Mouse (Mus musculus) mouse embryonic stem cell (cell line): Measurements from ENCODE around the gene Ksr1.

Source experiments
- in situ Hi-C, 2 experiments: fragments of 300-500 bp; cut with MboI; formaldehyde crosslinking; loops; 1 replicate in 1 of 2; 3 replicates in 1 of 2; pipeline ENCODE4 v1.14.3; 2019 to 2020; ENCODE audit warnings: low sequenced_read_pairs in 2 of 2, low pct_unique_long_range_greater_than_20kb in 1 of 2, mixed read lengths in 1 of 2; ENCODE audit not compliant: unreplicated experiment in 1 of 2

Gene Ksr1

GRCm38 (mm10) chr11:79058610-79059009 is 87.6 kb downstream of the Ksr1 start:
- in situ Hi-C loops, result no loop called here

DNA sequence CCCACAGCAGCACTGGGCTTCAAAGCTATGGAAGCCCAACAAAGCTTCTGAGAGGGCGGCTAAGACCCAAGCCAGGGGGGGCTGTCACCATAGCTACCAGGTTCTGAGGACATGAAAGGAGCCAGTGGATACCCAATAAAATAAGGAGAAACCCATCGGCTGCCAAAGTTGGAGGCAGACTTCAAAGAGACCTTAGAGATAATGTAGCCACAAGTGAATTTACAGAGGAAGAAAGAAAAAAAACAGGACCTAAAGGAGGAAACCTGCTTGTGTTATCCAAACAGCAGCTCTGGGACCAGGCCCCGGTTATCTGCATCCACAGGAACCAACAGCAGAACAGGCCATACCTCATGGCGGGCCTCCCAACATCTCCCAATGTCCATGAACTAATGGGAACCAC is 88.4 kb downstream of the Ksr1 start:
- in situ Hi-C loops, result no loop called here

- in situ Hi-C loops, result no loop called here
These were observed 89.3 kb downstream of the Ksr1 start for GRCm38 (mm10) chr11:79056891-79057290.

DNA sequence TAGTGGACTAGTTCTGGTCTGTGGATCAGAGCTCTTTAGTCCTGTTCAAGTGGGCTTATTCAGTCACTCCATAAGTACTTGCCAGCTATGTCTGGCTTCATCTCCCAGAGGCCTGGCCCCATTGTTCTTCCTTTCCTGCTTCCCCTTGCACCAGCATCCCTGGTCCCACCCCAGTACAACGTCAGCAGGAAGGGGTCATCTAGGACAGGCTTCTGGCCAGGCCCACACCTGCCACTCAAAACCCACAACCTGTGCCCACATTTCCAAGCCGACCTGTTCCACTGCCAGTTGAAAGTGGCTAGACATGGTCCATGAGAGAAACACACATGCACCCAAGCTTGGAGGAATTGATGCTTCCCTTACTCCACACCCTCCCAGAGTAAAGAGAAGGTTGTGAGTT is 90.2 kb downstream of the Ksr1 start:
- in situ Hi-C loops, result no loop called here

- in situ Hi-C loops, result no loop called here
These were observed 91.0 kb downstream of the Ksr1 start for GRCm38 (mm10) chr11:79055161-79055560.

GRCm38 (mm10) chr11:79054161-79055152 is 91.8 kb downstream of the Ksr1 start:
- in situ Hi-C loops, result no loop called here

GRCm38 (mm10) chr11:79053437-79053836 is 92.8 kb downstream of the Ksr1 start:
- in situ Hi-C loops, result no loop called here

GRCm38 (mm10) chr11:79052769-79053168 is 93.4 kb downstream of the Ksr1 start:
- in situ Hi-C loops, result no loop called here

GRCm38 (mm10) chr11:79051522-79051921 is 94.7 kb downstream of the Ksr1 start:
- in situ Hi-C loops, result no loop called here

DNA sequence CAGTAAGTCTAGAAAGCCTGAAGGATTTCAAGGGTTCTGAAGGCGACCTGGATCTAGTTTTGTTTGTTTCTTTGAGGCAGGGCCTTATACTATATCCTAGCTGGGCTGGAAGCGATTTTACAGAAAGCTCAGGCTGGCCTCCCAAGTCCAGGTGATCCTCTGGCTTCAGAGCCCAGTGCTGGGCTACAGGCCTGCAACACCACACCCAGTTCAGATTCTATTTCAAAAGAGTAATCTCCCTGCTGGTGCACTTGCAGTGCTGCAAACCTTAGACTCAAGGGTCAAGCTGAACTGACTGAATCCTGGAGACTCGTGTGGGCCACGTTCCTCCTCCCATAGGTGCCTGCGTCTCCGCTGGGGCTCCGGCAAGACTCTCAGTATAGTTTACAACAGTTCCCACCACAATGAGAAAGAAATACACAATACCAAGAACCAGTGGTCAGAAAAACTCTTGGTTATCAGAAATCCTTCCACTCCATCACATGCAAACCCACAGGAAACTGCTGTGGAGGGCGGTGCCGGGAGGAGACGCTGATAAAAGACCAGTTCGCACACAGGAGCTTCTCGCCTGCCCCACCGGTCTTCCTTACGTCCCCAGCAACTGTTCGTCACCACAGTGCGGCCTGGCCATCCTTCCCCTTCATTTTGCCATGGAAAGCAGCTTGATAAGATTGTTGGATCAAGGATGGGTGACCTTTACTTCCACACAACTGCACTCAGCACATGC is 95.3 kb downstream of the Ksr1 start:
- in situ Hi-C loops, result no loop called here

DNA sequence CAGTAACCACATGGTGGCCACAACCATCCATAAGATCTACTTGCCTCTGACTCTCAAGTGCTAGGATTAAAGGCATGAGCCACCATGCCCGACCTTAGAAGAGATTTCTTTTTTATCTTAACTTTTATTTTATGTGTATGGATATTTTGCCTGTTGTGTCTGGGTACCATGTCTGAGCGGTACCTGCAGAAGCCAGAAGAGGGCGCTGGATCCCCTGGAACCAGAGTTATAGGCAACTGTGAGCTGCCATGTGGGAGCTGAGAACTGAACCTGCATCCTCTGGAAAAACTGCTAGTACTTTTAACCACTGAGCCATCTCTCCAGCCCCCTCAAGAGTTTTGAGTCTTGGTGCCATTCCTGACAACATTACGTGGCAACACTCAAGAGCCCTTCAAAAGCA is 97.3 kb downstream of the Ksr1 start:
- in situ Hi-C loops, result no loop called here

- in situ Hi-C loops, result no loop called here
These were observed 99.0 kb downstream of the Ksr1 start for GRCm38 (mm10) chr11:79047180-79047727.

GRCm38 (mm10) chr11:79046561-79047155 is 99.5 kb downstream of the Ksr1 start:
- in situ Hi-C loops, result no loop called here

DNA sequence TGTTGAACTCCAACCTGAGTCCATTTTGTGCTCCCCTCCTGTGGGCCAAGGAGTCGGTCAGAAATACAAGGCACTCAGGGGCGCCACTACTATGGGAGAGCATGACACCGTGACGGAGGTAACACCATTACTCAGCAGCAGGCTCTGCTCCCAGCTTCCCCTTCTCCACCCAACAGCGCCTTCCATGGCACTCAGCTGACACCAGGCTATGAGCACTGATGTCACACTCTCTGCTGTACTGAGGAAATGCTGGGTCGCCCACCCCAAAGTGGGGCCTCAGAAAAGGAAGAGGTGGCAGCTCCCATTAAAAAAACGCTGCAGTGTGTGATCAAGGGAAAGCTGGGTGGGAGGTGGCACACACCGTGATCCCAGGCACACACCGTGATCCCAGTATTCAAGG is 101.0 kb downstream of the Ksr1 start:
- in situ Hi-C loops, result no loop called here

GRCm38 (mm10) chr11:79044798-79045197 is 101.4 kb downstream of the Ksr1 start:
- in situ Hi-C loops, result no loop called here

GRCm38 (mm10) chr11:79041908-79042430 is 104.2 kb downstream of the Ksr1 start:
- in situ Hi-C loops, result no loop called here

- in situ Hi-C loops, result loop anchor here (10.0 kb wide), 2 partner anchors 175 to 255 kb away; partner anchors contain the start of gene Gm9964 (in 1 of the 2)
These were observed 106.7 kb downstream of the Ksr1 start for GRCm38 (mm10) chr11:79039488-79039887.

DNA sequence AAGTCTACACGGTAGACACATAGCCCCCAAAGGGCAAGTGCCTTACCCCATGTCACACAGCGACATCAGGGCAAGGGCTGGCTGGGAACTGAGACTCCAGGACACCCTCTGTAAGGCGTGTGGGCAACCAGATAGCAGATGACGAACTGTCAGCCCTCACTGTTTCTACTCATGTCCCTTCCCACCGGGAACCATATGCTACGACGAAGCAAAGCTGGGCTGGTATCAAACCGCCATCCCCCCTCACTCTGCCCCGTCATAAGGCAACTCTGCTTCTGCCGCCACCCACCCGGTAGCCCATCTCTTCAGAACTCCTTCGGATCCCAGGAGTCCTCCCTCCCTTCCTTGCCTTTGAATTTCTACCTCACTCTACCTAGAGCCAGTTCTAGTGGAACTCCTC is 108.7 kb downstream of the Ksr1 start:
- in situ Hi-C loops, result loop anchor here (10.0 kb wide), 2 partner anchors 177 to 257 kb away; partner anchors contain the start of gene Gm9964 (in 1 of the 2)
